Mouse (Mus musculus): ENCODE measurements around the gene Sema4d. TPM values are rescaled to one million over a fixed set of nuclear protein-coding genes. Genes with fewer than 3 reads are reported as not detected.

Sema4d gene
- polyA plus RNA-seq, 1 experiment from 2014 or later: 9.8 TPM

GRCm38 (mm10) chr13:51688688-51689087 is 104.9 kb downstream of the Sema4d start:
- H3K4me3 ChIP-seq (ENCODE audit: low read length): no peak overlapping the region
- H3K9ac ChIP-seq (ENCODE audit: low read length): no peak overlapping the region
- 45% methylated on average over 3 of the region's 3 CpGs for WGBS
- ATAC-seq (ENCODE audit: low read depth): peak; percentile 63; the same call in 1 of the 2 replicates
- no peaks in the 10 kb centered on the region for H3K4me1 ChIP-seq (replicated peaks; ENCODE audit: control insufficient read depth, insufficient read depth, low read length)
- no peak overlapping the region for H3K27ac ChIP-seq (ENCODE audit: low read length)
- peaks cover 12% of the 10 kb centered on the region for H3K36me3 ChIP-seq (ENCODE audit: control insufficient read depth, insufficient read depth, low read length)
- H3K9me3 ChIP-seq (ENCODE audit: control insufficient read depth, low read length): no peaks in the 10 kb centered on the region
- no peak overlapping the region for H3K4me2 ChIP-seq (ENCODE audit: low read depth, low read length)
- H3K27me3 ChIP-seq (ENCODE audit: control insufficient read depth, insufficient read depth, low read depth, low read length): no peaks in the 10 kb centered on the region

GRCm38 (mm10) chr13:51686966-51687365 is 106.6 kb downstream of the Sema4d start:
- peaks cover 27% of the 10 kb centered on the region for H3K36me3 ChIP-seq (ENCODE audit: control insufficient read depth, insufficient read depth, low read length)
- no peak for ATAC-seq (ENCODE audit: low read depth)
- H3K9ac ChIP-seq (ENCODE audit: low read length): no peak overlapping the region
- no peak overlapping the region for H3K4me2 ChIP-seq (ENCODE audit: low read depth, low read length)
- H3K4me3 ChIP-seq (ENCODE audit: low read length): no peak overlapping the region
- H3K4me1 ChIP-seq (replicated peaks; ENCODE audit: control insufficient read depth, insufficient read depth, low read length): no peaks in the 10 kb centered on the region
- no peak overlapping the region for H3K27ac ChIP-seq (ENCODE audit: low read length)
- no peaks in the 10 kb centered on the region for H3K9me3 ChIP-seq (ENCODE audit: control insufficient read depth, low read length)
- 96% methylated on average over 5 of the region's 5 CpGs for WGBS
- no peaks in the 10 kb centered on the region for H3K27me3 ChIP-seq (ENCODE audit: control insufficient read depth, insufficient read depth, low read depth, low read length)

- H3K9me3 ChIP-seq (ENCODE audit: control insufficient read depth, low read length): no peaks in the 10 kb centered on the region
- H3K27me3 ChIP-seq (ENCODE audit: control insufficient read depth, insufficient read depth, low read depth, low read length): no peaks in the 10 kb centered on the region
- H3K27ac ChIP-seq (ENCODE audit: low read length): no peak overlapping the region
- H3K4me2 ChIP-seq (ENCODE audit: low read depth, low read length): no peak overlapping the region
- H3K4me3 ChIP-seq (ENCODE audit: low read length): no peak overlapping the region
- no peak for ATAC-seq (ENCODE audit: low read depth)
- no peak overlapping the region for H3K9ac ChIP-seq (ENCODE audit: low read length)
- H3K4me1 ChIP-seq (replicated peaks; ENCODE audit: control insufficient read depth, insufficient read depth, low read length): no peaks in the 10 kb centered on the region
- peaks cover 41% of the 10 kb centered on the region for H3K36me3 ChIP-seq (ENCODE audit: control insufficient read depth, insufficient read depth, low read length)
- WGBS: 86% methylated on average over 7 of the region's 7 CpGs
Observed at GRCm38 (mm10) chr13:51685290-51685966, 108.1 kb downstream of the Sema4d start.

- H3K9ac ChIP-seq (ENCODE audit: low read length): no peak overlapping the region
- H3K9me3 ChIP-seq (ENCODE audit: control insufficient read depth, low read length): no peaks in the 10 kb centered on the region
- H3K27me3 ChIP-seq (ENCODE audit: control insufficient read depth, insufficient read depth, low read depth, low read length): no peaks in the 10 kb centered on the region
- 94% methylated on average over 8 of the region's 8 CpGs for WGBS
- H3K4me2 ChIP-seq (ENCODE audit: low read depth, low read length): no peak overlapping the region
- no peak overlapping the region for H3K27ac ChIP-seq (ENCODE audit: low read length)
- ATAC-seq (ENCODE audit: low read depth): no peak
- H3K4me3 ChIP-seq (ENCODE audit: low read length): no peak overlapping the region
- H3K4me1 ChIP-seq (replicated peaks; ENCODE audit: control insufficient read depth, insufficient read depth, low read length): no peaks in the 10 kb centered on the region
- peaks cover 63% of the 10 kb centered on the region for H3K36me3 ChIP-seq (ENCODE audit: control insufficient read depth, insufficient read depth, low read length)
Observed at GRCm38 (mm10) chr13:51681634-51682033, 111.9 kb downstream of the Sema4d start.

- Histone ChIP-seq H3K4me2 (ENCODE audit: low read depth, low read length) (no peak overlapping the region), H3K4me1 (replicated peaks; ENCODE audit: control insufficient read depth, insufficient read depth, low read length) (no peaks in the 10 kb centered on the region), H3K4me3 (ENCODE audit: low read length) (no peak overlapping the region), H3K9ac (ENCODE audit: low read length) (no peak overlapping the region), H3K27ac (ENCODE audit: low read length) (no peak overlapping the region), H3K27me3 (ENCODE audit: control insufficient read depth, insufficient read depth, low read depth, low read length) (no peaks in the 10 kb centered on the region), H3K36me3 (ENCODE audit: control insufficient read depth, insufficient read depth, low read length) (peaks cover 67% of the 10 kb centered on the region), H3K9me3 (ENCODE audit: control insufficient read depth, low read length) (no peaks in the 10 kb centered on the region)
- no peak for ATAC-seq (ENCODE audit: low read depth)
- WGBS: 76% methylated on average over 5 of the region's 5 CpGs
Observed at GRCm38 (mm10) chr13:51681076-51681475, 112.5 kb downstream of the Sema4d start.

- Histone ChIP-seq H3K4me1 (replicated peaks; ENCODE audit: control insufficient read depth, insufficient read depth, low read length) (no peaks in the 10 kb centered on the region), H3K27ac (ENCODE audit: low read length) (no peak overlapping the region), H3K9ac (ENCODE audit: low read length) (no peak overlapping the region), H3K36me3 (ENCODE audit: control insufficient read depth, insufficient read depth, low read length) (peaks cover 74% of the 10 kb centered on the region), H3K27me3 (ENCODE audit: control insufficient read depth, insufficient read depth, low read depth, low read length) (no peaks in the 10 kb centered on the region), H3K4me2 (ENCODE audit: low read depth, low read length) (no peak overlapping the region), H3K9me3 (ENCODE audit: control insufficient read depth, low read length) (no peaks in the 10 kb centered on the region), H3K4me3 (ENCODE audit: low read length) (no peak overlapping the region)
- 71% methylated on average over 4 of the region's 4 CpGs for WGBS
- ATAC-seq (ENCODE audit: low read depth): no peak
Observed at GRCm38 (mm10) chr13:51679332-51679731, 114.2 kb downstream of the Sema4d start.

- Histone ChIP-seq H3K27ac (ENCODE audit: low read length) (no peak overlapping the region), H3K9me3 (ENCODE audit: control insufficient read depth, low read length) (no peaks in the 10 kb centered on the region), H3K27me3 (ENCODE audit: control insufficient read depth, insufficient read depth, low read depth, low read length) (no peaks in the 10 kb centered on the region), H3K4me1 (replicated peaks; ENCODE audit: control insufficient read depth, insufficient read depth, low read length) (no peaks in the 10 kb centered on the region), H3K4me3 (ENCODE audit: low read length) (no peak overlapping the region), H3K9ac (ENCODE audit: low read length) (no peak overlapping the region), H3K36me3 (ENCODE audit: control insufficient read depth, insufficient read depth, low read length) (peaks cover 81% of the 10 kb centered on the region), H3K4me2 (ENCODE audit: low read depth, low read length) (no peak overlapping the region)
- 88% methylated on average over 6 of the region's 6 CpGs for WGBS
- no peak for ATAC-seq (ENCODE audit: low read depth)
Observed at GRCm38 (mm10) chr13:51678687-51679086, 114.9 kb downstream of the Sema4d start.

- Histone ChIP-seq H3K27ac (ENCODE audit: low read length) (no peak overlapping the region), H3K4me3 (ENCODE audit: low read length) (no peak overlapping the region), H3K4me2 (ENCODE audit: low read depth, low read length) (no peak overlapping the region), H3K27me3 (ENCODE audit: control insufficient read depth, insufficient read depth, low read depth, low read length) (no peaks in the 10 kb centered on the region), H3K4me1 (replicated peaks; ENCODE audit: control insufficient read depth, insufficient read depth, low read length) (no peaks in the 10 kb centered on the region), H3K9me3 (ENCODE audit: control insufficient read depth, low read length) (no peaks in the 10 kb centered on the region), H3K9ac (ENCODE audit: low read length) (no peak overlapping the region), H3K36me3 (ENCODE audit: control insufficient read depth, insufficient read depth, low read length) (peaks cover 77% of the 10 kb centered on the region)
- WGBS: 87% methylated on average over 7 of the region's 7 CpGs
- ATAC-seq (ENCODE audit: low read depth): no peak
Observed at GRCm38 (mm10) chr13:51677630-51678185, 115.8 kb downstream of the Sema4d start.

GRCm38 (mm10) chr13:51677041-51677440 is 116.5 kb downstream of the Sema4d start:
- no peaks in the 10 kb centered on the region for H3K4me1 ChIP-seq (replicated peaks; ENCODE audit: control insufficient read depth, insufficient read depth, low read length)
- WGBS: 90% methylated on average over 12 of the region's 12 CpGs
- no peak overlapping the region for H3K4me2 ChIP-seq (ENCODE audit: low read depth, low read length)
- ATAC-seq (ENCODE audit: low read depth): no peak
- peaks cover 73% of the 10 kb centered on the region for H3K36me3 ChIP-seq (ENCODE audit: control insufficient read depth, insufficient read depth, low read length)
- no peak overlapping the region for H3K4me3 ChIP-seq (ENCODE audit: low read length)
- H3K27me3 ChIP-seq (ENCODE audit: control insufficient read depth, insufficient read depth, low read depth, low read length): no peaks in the 10 kb centered on the region
- no peak overlapping the region for H3K9ac ChIP-seq (ENCODE audit: low read length)
- H3K27ac ChIP-seq (ENCODE audit: low read length): no peak overlapping the region
- no peaks in the 10 kb centered on the region for H3K9me3 ChIP-seq (ENCODE audit: control insufficient read depth, low read length)
